Mouse (Mus musculus): ENCODE measurements at regions not wholly inside any gene's neighbourhood (a gene's known extent, or its start where the extent isn't known, plus 50 kb on each side); places are given as distances from the start of the nearest gene placed in this dataset.

DNA sequence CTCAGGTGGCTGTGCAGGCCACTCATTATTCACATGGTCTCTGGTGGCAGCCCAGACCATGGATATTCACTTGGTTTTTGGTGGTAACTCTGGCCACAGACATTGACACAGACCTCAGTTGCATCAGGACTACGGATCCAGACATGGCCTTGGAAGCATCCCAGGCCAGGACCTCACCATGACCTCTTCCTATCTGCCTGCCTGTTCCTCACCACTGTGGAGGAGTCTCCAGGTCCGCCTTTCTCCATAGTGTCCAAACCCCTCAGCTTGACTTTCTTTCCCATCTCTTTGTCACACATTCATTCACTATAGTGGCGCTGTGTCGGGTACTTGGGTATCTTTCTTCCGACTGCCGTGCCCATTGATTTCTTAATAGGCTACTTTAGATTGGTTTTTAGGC is 74.1 kb upstream of the Adra2c start:
- TF ChIP-seq CTCF (IDR thresholded peaks at IDR 0.05; ENCODE audit: low read depth) (no peak), EP300 (IDR thresholded peaks at IDR 0.05; ENCODE audit: low read depth) (no peak)

DNA sequence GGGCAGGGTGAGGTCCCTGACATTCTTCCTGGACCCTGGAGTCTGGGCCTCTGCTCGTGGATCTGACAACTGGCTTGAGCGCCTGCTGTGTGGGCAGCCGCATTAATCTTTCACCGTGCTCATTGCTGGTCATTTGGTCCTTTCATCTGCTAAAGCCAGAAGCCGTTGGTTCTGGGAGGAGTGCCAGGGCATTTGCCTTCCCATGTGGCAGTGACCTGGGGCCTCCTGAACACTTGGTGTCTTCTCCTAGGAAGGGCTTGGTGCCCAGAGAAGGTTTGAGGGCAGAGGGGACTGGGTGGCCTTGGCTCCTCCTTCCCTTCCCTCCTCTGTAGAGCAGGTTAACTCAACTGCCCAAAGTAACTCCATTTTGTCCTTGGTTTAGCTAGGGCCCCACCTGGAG is 79.7 kb upstream of the Adra2c start:
- no peaks in the 10 kb centered on the region for H3K36me3 ChIP-seq (replicated peaks; ENCODE audit: control insufficient read depth, insufficient read depth, low read depth)
- DNase-seq (ENCODE audit: low read depth in 3 of 3, low spot score in 3 of 3) (no peak), ATAC-seq (ENCODE audit: insufficient read depth) (no peak)
- 55% methylated on average over 5 of the region's 5 CpGs for WGBS (ENCODE audit: insufficient replicate concordance)
- H3K4me3 ChIP-seq (ENCODE audit: insufficient read depth in 1 of 2, low read depth in 2 of 2, low read length in 2 of 2), result no peak overlapping the region
- H3K9me3 ChIP-seq (ENCODE audit: control insufficient read depth, low read length), result no peaks in the 10 kb centered on the region
- TF ChIP-seq CTCF (IDR thresholded peaks at IDR 0.05; ENCODE audit: low read depth) (no peak), EP300 (IDR thresholded peaks at IDR 0.05; ENCODE audit: low read depth) (no peak)
- H3K9ac ChIP-seq (replicated peaks), result no peak overlapping the region
- H3K4me1 ChIP-seq (replicated peaks; ENCODE audit: control insufficient read depth in 2 of 2, insufficient read depth in 2 of 2, low read length in 1 of 2), result no peaks in the 10 kb centered on the region
- no peak overlapping the region for H3K4me2 ChIP-seq (ENCODE audit: low read depth)
- no peaks in the 10 kb centered on the region for H3K27me3 ChIP-seq (ENCODE audit: control insufficient read depth, insufficient read depth, low read length)
- H3K27ac ChIP-seq, result no peak overlapping the region

More for the DNA sequence above, 74.1 kb upstream of the Adra2c start:
- Histone ChIP-seq H3K27ac (no peak overlapping the region), H3K9me3 (ENCODE audit: control insufficient read depth, low read length) (no peaks in the 10 kb centered on the region), H3K4me1 (replicated peaks; ENCODE audit: control insufficient read depth in 2 of 2, insufficient read depth in 2 of 2, low read length in 1 of 2) (no peaks in the 10 kb centered on the region), H3K27me3 (ENCODE audit: control insufficient read depth, insufficient read depth, low read length) (no peaks in the 10 kb centered on the region), H3K4me3 (ENCODE audit: insufficient read depth in 1 of 2, low read depth in 2 of 2, low read length in 2 of 2) (no peak overlapping the region), H3K36me3 (replicated peaks; ENCODE audit: control insufficient read depth, insufficient read depth, low read depth) (no peaks in the 10 kb centered on the region), H3K4me2 (ENCODE audit: low read depth) (no peak overlapping the region), H3K9ac (replicated peaks) (no peak overlapping the region)
- DNase-seq (ENCODE audit: low read depth in 3 of 3, low spot score in 3 of 3) (no peak), ATAC-seq (ENCODE audit: insufficient read depth) (no peak)
- WGBS (ENCODE audit: insufficient replicate concordance), result 72% methylated on average over 6 of the region's 6 CpGs

DNA sequence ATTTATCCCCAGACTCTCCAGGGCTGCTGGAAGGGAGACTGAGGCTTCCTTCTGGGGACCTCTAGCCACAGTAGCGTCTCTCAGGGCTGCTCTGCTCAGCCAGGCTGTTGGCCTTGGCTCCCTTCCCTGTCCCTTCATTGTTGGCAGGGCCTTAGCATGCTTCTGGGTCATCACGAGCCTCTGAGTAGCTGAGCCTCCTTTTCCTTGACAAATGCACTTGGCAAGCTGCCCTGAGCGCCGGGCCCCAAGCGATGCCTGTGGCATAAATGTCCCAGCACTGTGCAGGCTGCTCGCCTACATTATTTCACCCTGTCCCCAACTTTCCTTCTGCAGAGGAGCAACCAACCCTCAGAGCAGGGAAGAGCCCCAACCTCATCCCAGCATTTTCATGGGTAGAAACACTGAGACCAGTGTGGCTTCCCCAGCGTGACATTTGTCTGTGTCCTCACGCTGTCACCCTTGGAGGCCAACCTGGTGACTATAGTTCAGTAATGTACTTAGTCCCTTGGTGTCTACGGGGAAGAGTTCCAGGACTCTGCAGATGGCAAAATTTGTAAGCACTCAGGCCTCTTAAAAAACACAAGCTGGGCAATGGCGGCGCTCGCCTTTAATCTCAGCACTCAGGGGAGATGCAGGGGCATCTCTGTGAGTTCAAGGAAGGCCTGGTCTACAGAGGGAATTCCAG is 83.7 kb upstream of the Lrpap1 start:
- no peak for ATAC-seq (ENCODE audit: insufficient read depth)
- no peaks in the 10 kb centered on the region for H3K36me3 ChIP-seq (replicated peaks; ENCODE audit: control insufficient read depth, insufficient read depth, low read depth)
- TF ChIP-seq EP300 (IDR thresholded peaks at IDR 0.05; ENCODE audit: low read depth) (no peak), CTCF (IDR thresholded peaks at IDR 0.05; ENCODE audit: low read depth) (no peak)
- H3K27me3 ChIP-seq (ENCODE audit: control insufficient read depth, insufficient read depth, low read length), result no peaks in the 10 kb centered on the region; the same call in 1 of the 2 replicates
- no peak overlapping the region for H3K4me2 ChIP-seq (ENCODE audit: low read depth)
- WGBS (ENCODE audit: insufficient replicate concordance), result 70% methylated on average over 12 of the region's 12 CpGs
- no peak overlapping the region for H3K27ac ChIP-seq
- no peaks in the 10 kb centered on the region for H3K4me1 ChIP-seq (replicated peaks; ENCODE audit: control insufficient read depth in 2 of 2, insufficient read depth in 2 of 2, low read length in 1 of 2)
- no peak overlapping the region for H3K4me3 ChIP-seq (ENCODE audit: insufficient read depth in 1 of 2, low read depth in 2 of 2, low read length in 2 of 2)
- DNase-seq (ENCODE audit: low read depth in 3 of 3, low spot score in 3 of 3), result no peak
- no peaks in the 10 kb centered on the region for H3K9me3 ChIP-seq (ENCODE audit: control insufficient read depth, low read length)
- H3K9ac ChIP-seq (replicated peaks), result no peak overlapping the region

DNA sequence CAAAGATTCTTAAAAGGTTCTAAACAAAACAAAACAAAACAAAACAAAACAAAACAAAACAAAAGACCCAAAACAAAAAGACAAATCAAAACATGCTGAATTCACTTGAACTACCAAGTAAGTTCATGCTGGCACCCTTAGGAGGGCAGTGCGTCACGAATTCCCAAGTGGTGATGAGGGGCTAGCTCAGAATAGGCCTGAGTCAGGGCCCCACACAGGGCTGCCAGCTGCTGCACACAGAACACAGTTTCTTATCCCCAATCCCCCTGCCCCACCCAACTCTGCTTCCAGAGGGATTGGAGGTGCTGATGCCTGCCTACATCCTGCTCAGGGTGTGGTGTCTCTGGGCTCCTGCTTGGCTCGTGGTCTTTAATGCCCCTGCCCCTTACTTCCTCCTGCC is 80.3 kb upstream of the Lrpap1 start:
- DNase-seq (ENCODE audit: low read depth in 3 of 3, low spot score in 3 of 3) (no peak), ATAC-seq (ENCODE audit: insufficient read depth) (no peak)
- Histone ChIP-seq H3K4me2 (ENCODE audit: low read depth) (no peak overlapping the region), H3K27ac (no peak overlapping the region), H3K27me3 (ENCODE audit: control insufficient read depth, insufficient read depth, low read length) (no peaks in the 10 kb centered on the region), H3K9me3 (ENCODE audit: control insufficient read depth, low read length) (no peaks in the 10 kb centered on the region), H3K4me3 (ENCODE audit: insufficient read depth in 1 of 2, low read depth in 2 of 2, low read length in 2 of 2) (no peak overlapping the region), H3K9ac (replicated peaks) (no peak overlapping the region), H3K4me1 (replicated peaks; ENCODE audit: control insufficient read depth in 2 of 2, insufficient read depth in 2 of 2, low read length in 1 of 2) (no peaks in the 10 kb centered on the region), H3K36me3 (replicated peaks; ENCODE audit: control insufficient read depth, insufficient read depth, low read depth) (no peaks in the 10 kb centered on the region)
- WGBS (ENCODE audit: insufficient replicate concordance), result 48% methylated on average over 3 of the region's 3 CpGs
- no peak for TF ChIP-seq EP300 (IDR thresholded peaks at IDR 0.05; ENCODE audit: low read depth)
- TF ChIP-seq CTCF (IDR thresholded peaks at IDR 0.05; ENCODE audit: low read depth), result no peak

DNA sequence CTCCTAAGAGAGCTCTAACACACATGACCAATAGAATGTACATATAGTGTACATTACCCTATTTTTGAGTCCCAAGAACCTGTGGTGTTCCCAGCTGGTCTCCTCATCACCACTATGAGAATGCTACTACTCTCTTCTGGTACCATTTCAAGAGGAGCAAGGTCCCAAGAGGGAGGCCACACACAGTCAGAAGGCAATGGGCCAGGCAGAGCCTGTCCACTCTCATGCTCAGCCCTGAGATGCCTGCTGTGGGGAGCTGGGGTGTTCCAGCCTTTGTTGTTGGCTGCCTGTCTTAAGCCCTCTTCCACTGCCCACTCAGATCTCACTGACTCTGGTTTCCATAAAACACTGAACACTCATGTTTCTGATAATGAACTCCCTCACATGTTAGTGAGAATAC is 79.7 kb upstream of the Lrpap1 start:
- Histone ChIP-seq H3K9me3 (ENCODE audit: control insufficient read depth, low read length) (no peaks in the 10 kb centered on the region), H3K9ac (replicated peaks) (0 out of 2 replicates have a peak overlapping the region, but pooled peaks have one; percentile 5), H3K36me3 (replicated peaks; ENCODE audit: control insufficient read depth, insufficient read depth, low read depth) (no peaks in the 10 kb centered on the region), H3K4me2 (ENCODE audit: low read depth) (no peak overlapping the region), H3K27ac (no peak overlapping the region), H3K4me3 (ENCODE audit: insufficient read depth in 1 of 2, low read depth in 2 of 2, low read length in 2 of 2) (no peak overlapping the region), H3K4me1 (replicated peaks; ENCODE audit: control insufficient read depth in 2 of 2, insufficient read depth in 2 of 2, low read length in 1 of 2) (no peaks in the 10 kb centered on the region), H3K27me3 (ENCODE audit: control insufficient read depth, insufficient read depth, low read length) (no peaks in the 10 kb centered on the region)
- no peak for TF ChIP-seq CTCF (IDR thresholded peaks at IDR 0.05; ENCODE audit: low read depth)
- no peak for TF ChIP-seq EP300 (IDR thresholded peaks at IDR 0.05; ENCODE audit: low read depth)
- no peak for ATAC-seq (ENCODE audit: insufficient read depth)
- no peak for DNase-seq (ENCODE audit: low read depth in 3 of 3, low spot score in 3 of 3)
